Mouse (Mus musculus) forebrain, embryonic 11.5 days (tissue): ENCODE results near the gene Oxsr1. TPM values are rescaled to one million over a fixed set of nuclear protein-coding genes. Genes with fewer than 3 reads are reported as not detected.
"Not testable (repeated sequence)": the region's sequence is repeated elsewhere in the genome, so short reads cannot be mapped to it uniquely, and the experiment has no call there.

Source experiments
- ATAC-seq: fragments of 200-750 bp; cut with Nextera tagmentation; replicated peaks from 2 replicates; pipeline ENCODE4 v1.8.0; 2017; ENCODE audit warnings: moderate TSS enrichment; ENCODE audit not compliant: low FRiP score
- DNase-seq: peaks from one replicate; pipeline ENCODE4 v3.0.0-alpha.2; 2017; ENCODE audit warnings: low spot score
- H3K27ac ChIP-seq: fragments of 300-500 bp; sonication (generic); 2 replicates; pipeline ENCODE4 v1.5.1; 2014; ENCODE audit warnings: low read depth, low read length
- H3K27me3 ChIP-seq: fragments of 300-500 bp; sonication (generic); 2 replicates; pipeline ENCODE4 v1.6.1; 2014; ENCODE audit warnings: mild to moderate bottlenecking, low read length, mixed read lengths; ENCODE audit not compliant: control insufficient read depth, insufficient read depth
- H3K36me3 ChIP-seq: fragments of 300-500 bp; sonication (generic); 2 replicates; pipeline ENCODE4 v1.6.1; 2014; ENCODE audit warnings: mild to moderate bottlenecking, low read length, moderate library complexity, mixed read lengths; ENCODE audit not compliant: control insufficient read depth, insufficient read depth
- H3K4me1 ChIP-seq: fragments of 300-500 bp; sonication (generic); replicated peaks from 2 replicates; pipeline ENCODE4 v1.6.1; 2014; ENCODE audit warnings: low read length, mixed read lengths; ENCODE audit not compliant: control insufficient read depth, insufficient read depth
- H3K4me2 ChIP-seq: fragments of 300-500 bp; sonication (generic); 2 replicates; pipeline ENCODE4 v1.6.1; 2014; ENCODE audit warnings: low read depth, mild to moderate bottlenecking, low read length, moderate library complexity, mixed read lengths; ENCODE audit not compliant: severe bottlenecking
- H3K4me3 ChIP-seq: fragments of 300-500 bp; sonication (generic); 2 replicates; pipeline ENCODE4 v1.5.1; 2014; ENCODE audit warnings: low read depth, low read length
- H3K9ac ChIP-seq: fragments of 300-500 bp; sonication (generic); 2 replicates; pipeline ENCODE4 v1.6.1; 2014; ENCODE audit warnings: low read length
- H3K9me3 ChIP-seq: fragments of 300-500 bp; sonication (generic); 2 replicates; pipeline ENCODE4 v1.6.1; 2016; ENCODE audit warnings: low read length, mixed read lengths; ENCODE audit not compliant: control insufficient read depth
- WGBS: fragments of 180-500 bp; shearing (Covaris S2); extraction: QIAGEN DNeasy Blood & Tissue Kit; methylation state at CpG from one replicate; pipeline ENCODE4 v1.1.7; 2014; 5-methylcytosine and 5-hydroxymethylcytosine counted together
- polyA plus RNA-seq: library from polyadenylated mRNA; unstranded; fragments of >200 nt; fragmentation: Nextera tagmentation; extraction: Ambion mirVana; gene quantifications from 2 replicates; pipeline ENCODE4 v1.2.1, GENCODE M21; 2014

Gene Oxsr1
- polyA plus RNA-seq = 18.4 and 19.7 TPM in 2 replicates

GRCm38 (mm10) chr9:119322289-119323259 is at the start of gene Oxsr1:
TSS of gene Oxsr1 (minus strand) at chr9:119322427.
- Histone ChIP-seq H3K9me3 (no peaks in the 10 kb centered on the region), H3K9ac (peak within 1 kb of the TSS; percentile 90), H3K27me3 (no peaks in the 10 kb centered on the region), H3K36me3 (no peaks in the 10 kb centered on the region), H3K27ac (peak within 1 kb of the TSS; percentile 85), H3K4me3 (peak within 1 kb of the TSS; percentile 90), H3K4me1 (no peaks in the 10 kb centered on the region; the same call in 1 of the 2 replicates), H3K4me2 (peak within 1 kb of the TSS; percentile 98)
- peak; percentile 97 for DNase-seq
- peak; percentile 96 for ATAC-seq
- under 1% methylated on average over 76 of the region's 76 CpGs for WGBS

GRCm38 (mm10) chr9:119371251-119371650 is 49.0 kb upstream of the Oxsr1 start:
- H3K27me3 ChIP-seq = no peaks in the 10 kb centered on the region

GRCm38 (mm10) chr9:119370770-119371169 is 48.5 kb upstream of the Oxsr1 start:
- H3K27ac ChIP-seq, H3K27me3 ChIP-seq, H3K4me3 ChIP-seq, H3K36me3 ChIP-seq, H3K9ac ChIP-seq, H3K9me3 ChIP-seq, H3K4me2 ChIP-seq, ATAC-seq, DNase-seq, H3K4me1 ChIP-seq: not testable (repeated sequence)
- 92% methylated on average over 4 of the region's 4 CpGs for WGBS

More at GRCm38 (mm10) chr9:119371251-119371650, 49.0 kb upstream of the Oxsr1 start:
- ATAC-seq (no peak), DNase-seq (no peak)
- Histone ChIP-seq H3K4me3 (no peak overlapping the region), H3K9me3 (no peaks in the 10 kb centered on the region), H3K27ac (no peak overlapping the region), H3K36me3 (peaks cover 2% of the 10 kb centered on the region), H3K9ac (no peak overlapping the region), H3K4me1 (no peaks in the 10 kb centered on the region), H3K4me2 (no peak overlapping the region)
- 78% methylated on average over 4 of the region's 4 CpGs for WGBS

GRCm38 (mm10) chr9:119368367-119368766 is 46.1 kb upstream of the Oxsr1 start:
- no peaks in the 10 kb centered on the region for H3K9me3 ChIP-seq
- no peaks in the 10 kb centered on the region for H3K4me1 ChIP-seq
- H3K4me2 ChIP-seq = no peak overlapping the region
- H3K9ac ChIP-seq = no peak overlapping the region
- H3K36me3 ChIP-seq = peaks cover 2% of the 10 kb centered on the region
- H3K27ac ChIP-seq = no peak overlapping the region
- no peaks in the 10 kb centered on the region for H3K27me3 ChIP-seq
- ATAC-seq (no peak), DNase-seq (no peak)
- H3K4me3 ChIP-seq = no peak overlapping the region
- 95% methylated on average over 3 of the region's 3 CpGs for WGBS

GRCm38 (mm10) chr9:119365284-119365683 is 43.1 kb upstream of the Oxsr1 start, which contains the start of gene Slc22a14:
TSS of gene Slc22a14 (minus strand) at chr9:119365553.
- Histone ChIP-seq H3K4me2 (no peak within 1 kb of the TSS), H3K27me3 (no peaks in the 10 kb centered on the region), H3K4me1 (no peaks in the 10 kb centered on the region), H3K36me3 (no peaks in the 10 kb centered on the region), H3K9me3 (no peaks in the 10 kb centered on the region), H3K9ac (no peak within 1 kb of the TSS), H3K4me3 (no peak within 1 kb of the TSS), H3K27ac (no peak within 1 kb of the TSS)
- WGBS = 87% methylated on average over 7 of the region's 7 CpGs
- no peak for ATAC-seq
- no peak for DNase-seq

- WGBS = 87% methylated on average over 12 of the region's 12 CpGs
- H3K4me1 ChIP-seq = no peaks in the 10 kb centered on the region
- no peak overlapping the region for H3K9ac ChIP-seq
- DNase-seq = no peak
- no peaks in the 10 kb centered on the region for H3K9me3 ChIP-seq
- H3K4me2 ChIP-seq = no peak overlapping the region
- H3K36me3 ChIP-seq = no peaks in the 10 kb centered on the region
- no peaks in the 10 kb centered on the region for H3K27me3 ChIP-seq
- no peak overlapping the region for H3K4me3 ChIP-seq
- no peak overlapping the region for H3K27ac ChIP-seq
- no peak for ATAC-seq
Observed at GRCm38 (mm10) chr9:119363229-119363628, 41.0 kb upstream of the Oxsr1 start.

- H3K9me3 ChIP-seq = no peaks in the 10 kb centered on the region
- no peaks in the 10 kb centered on the region for H3K27me3 ChIP-seq
- no peaks in the 10 kb centered on the region for H3K36me3 ChIP-seq
- no peak for DNase-seq
- WGBS = 92% methylated on average over 5 of the region's 5 CpGs
- H3K4me2 ChIP-seq = no peak overlapping the region
- no peaks in the 10 kb centered on the region for H3K4me1 ChIP-seq
- no peak overlapping the region for H3K27ac ChIP-seq
- no peak overlapping the region for H3K4me3 ChIP-seq
- no peak overlapping the region for H3K9ac ChIP-seq
- ATAC-seq = no peak
Observed at GRCm38 (mm10) chr9:119361416-119361815, 39.2 kb upstream of the Oxsr1 start.

GRCm38 (mm10) chr9:119358058-119358429 is 35.8 kb upstream of the Oxsr1 start:
- Histone ChIP-seq H3K4me1 (no peaks in the 10 kb centered on the region), H3K4me3 (peak overlapping the region; percentile 66), H3K27ac (no peak overlapping the region), H3K9ac (peak overlapping the region; percentile 83), H3K36me3 (no peaks in the 10 kb centered on the region), H3K4me2 (peak overlapping the region; percentile 87), H3K27me3 (no peaks in the 10 kb centered on the region), H3K9me3 (no peaks in the 10 kb centered on the region)
- no peak for DNase-seq
- no peak for ATAC-seq
- 44% methylated on average over 9 of the region's 9 CpGs for WGBS
